Mouse (Mus musculus) heart, adult 2 months (tissue): ENCODE measurements around the gene Myl7. TPM values are rescaled to one million over a fixed set of nuclear protein-coding genes. Genes with fewer than 3 reads are reported as not detected.

ENCODE experiments used
- DNase-seq, 2 experiments: peaks; one replicate each; pipeline ENCODE4 v3.0.0; 2021
- H3K27ac ChIP-seq: fragments of 200-600 bp; 2 replicates; pipeline ENCODE4 v1.8.1; 2022
- H3K27me3 ChIP-seq: fragments of 200-500 bp; 2 replicates; pipeline ENCODE4 v1.6.1; 2012; ENCODE audit warnings: mild to moderate bottlenecking, low read length, inconsistent platforms, mixed read lengths; ENCODE audit not compliant: control insufficient read depth, insufficient read depth
- H3K36me3 ChIP-seq: fragments of 200-500 bp; 2 replicates; pipeline ENCODE4 v1.6.1; 2012; ENCODE audit warnings: low read length, inconsistent platforms; ENCODE audit not compliant: control insufficient read depth, insufficient read depth
- H3K4me1 ChIP-seq: fragments of 200-500 bp; 2 replicates; pipeline ENCODE4 v1.6.1; 2011; ENCODE audit warnings: low read length; ENCODE audit not compliant: control insufficient read depth, insufficient read depth
- H3K4me3 ChIP-seq: fragments of 200-600 bp; 2 replicates; pipeline ENCODE4 v1.8.1; 2022
- H3K79me2 ChIP-seq: fragments of 200-500 bp; replicated peaks from 2 replicates; pipeline ENCODE4 v1.6.1; 2012; ENCODE audit warnings: mild to moderate bottlenecking, inconsistent platforms, low read length, moderate library complexity, mixed read lengths; ENCODE audit not compliant: control insufficient read depth, insufficient read depth
- H3K9ac ChIP-seq: fragments of 200-500 bp; 2 replicates; pipeline ENCODE4 v1.6.1; 2012; ENCODE audit warnings: low read depth, mild to moderate bottlenecking, control low read depth, inconsistent platforms, low read length, mixed read lengths
- CTCF ChIP-seq: fragments of 200-600 bp; IDR thresholded peaks from 2 replicates; pipeline ENCODE4 v1.8.1; 2022; ENCODE audit warnings: antibody characterized with exemption, mild to moderate bottlenecking, moderate library complexity
- EP300 ChIP-seq: fragments of 200-500 bp; IDR thresholded peaks from 2 replicates; pipeline ENCODE4 v1.6.1; 2011; ENCODE audit warnings: low read depth, low read length, control low read depth; ENCODE audit not compliant: insufficient read depth
- POLR2A ChIP-seq: fragments of 200-500 bp; IDR thresholded peaks from 2 replicates; pipeline ENCODE4 v1.6.1; 2011; ENCODE audit warnings: mild to moderate bottlenecking, low read depth, low read length, control low read depth; ENCODE audit not compliant: insufficient read depth
- WGBS: fragments of 180-500 bp; shearing (Covaris S2); methylation state at CpG from one replicate; pipeline ENCODE4 v1.1.7; 2018; 5-methylcytosine and 5-hydroxymethylcytosine counted together
- intact Hi-C: fragments of 180-260 bp; cut with DNase I; formaldehyde crosslinking; loops from one replicate; pipeline ENCODE4 v1.15.1; 2025
- polyA plus RNA-seq: library from polyadenylated mRNA; depleted of rRNA; stranded (reverse); fragments of >200 nt; gene quantifications from 2 replicates; pipeline ENCODE4 v1.2.3, GENCODE M21; 2012
- total RNA-seq, 2 experiments: library from RNA; stranded (reverse); gene quantifications; 2 replicates each; pipeline ENCODE4 v1.2.3; 2021

Myl7 gene
- total and polyA plus RNA-seq, 3 experiments = 463 to 1,658 (median 551) TPM

GRCm38 (mm10) chr11:5901950-5902349, 3.4 kb upstream of the Myl7 start:
- Histone ChIP-seq H3K4me1 (no peaks in the 10 kb centered on the region), H3K4me3 (no peak overlapping the region), H3K36me3 (no peaks in the 10 kb centered on the region), H3K79me2 (no peaks in the 10 kb centered on the region), H3K27ac (no peak overlapping the region), H3K9ac (0 out of 2 replicates have a peak overlapping the region, but pooled peaks have one; percentile 4), H3K27me3 (no peaks in the 10 kb centered on the region)
- 14% methylated on average over 32 of the region's 32 CpGs for WGBS
- peak in 1 of 2 experiments; percentile 35 for DNase-seq
- no peak for TF ChIP-seq EP300
- TF ChIP-seq CTCF = no peak
- no peak for TF ChIP-seq POLR2A
- intact Hi-C loops = no loop called here

GRCm38 (mm10) chr11:5901320-5901719, 2.7 kb upstream of the Myl7 start:
- no peaks in the 10 kb centered on the region for H3K36me3 ChIP-seq
- TF ChIP-seq POLR2A = no peak
- no peak for TF ChIP-seq EP300
- no peak for TF ChIP-seq CTCF
- H3K4me3 ChIP-seq = no peak overlapping the region
- intact Hi-C loops = no loop called here
- H3K79me2 ChIP-seq = no peaks in the 10 kb centered on the region
- WGBS = 51% methylated on average over 3 of the region's 3 CpGs
- H3K9ac ChIP-seq = no peak overlapping the region
- H3K27ac ChIP-seq = no peak overlapping the region
- H3K4me1 ChIP-seq = no peaks in the 10 kb centered on the region
- DNase-seq = no peak
- H3K27me3 ChIP-seq = 0 out of 2 replicates have a peak, but pooled peaks cover 2% of the 10 kb centered on the region

- Histone ChIP-seq H3K4me3 (no peak overlapping the region), H3K4me1 (no peaks in the 10 kb centered on the region), H3K27me3 (0 out of 2 replicates have a peak, but pooled peaks cover 2% of the 10 kb centered on the region), H3K36me3 (no peaks in the 10 kb centered on the region), H3K9ac (no peak overlapping the region), H3K79me2 (no peaks in the 10 kb centered on the region), H3K27ac (no peak overlapping the region)
- no peak for TF ChIP-seq POLR2A
- no peak for TF ChIP-seq CTCF
- no peak for TF ChIP-seq EP300
- intact Hi-C loops = no loop called here
- 96% methylated on average over 10 of the region's 10 CpGs for WGBS
- no peak for DNase-seq
Observed at GRCm38 (mm10) chr11:5899286-5899685, 704 bp upstream of the Myl7 start.

GRCm38 (mm10) chr11:5897839-5898238, 743 bp downstream of the Myl7 start:
- DNase-seq = no peak
- H3K27me3 ChIP-seq = 0 out of 2 replicates have a peak, but pooled peaks cover 2% of the 10 kb centered on the region
- no peaks in the 10 kb centered on the region for H3K4me1 ChIP-seq
- H3K79me2 ChIP-seq = no peaks in the 10 kb centered on the region
- no peaks in the 10 kb centered on the region for H3K36me3 ChIP-seq
- TF ChIP-seq CTCF = no peak
- TF ChIP-seq POLR2A = 0 out of 2 replicates have a peak, but pooled peaks have one; percentile 10
- peak overlapping the region; percentile 9; the same call in 1 of the 2 replicates for H3K27ac ChIP-seq
- intact Hi-C loops = no loop called here
- no peak overlapping the region for H3K9ac ChIP-seq
- 31% methylated on average over 10 of the region's 10 CpGs for WGBS
- no peak overlapping the region for H3K4me3 ChIP-seq

GRCm38 (mm10) chr11:5897230-5897629, 1.4 kb downstream of the Myl7 start:
- DNase-seq = no peak
- no peak overlapping the region; the same call in 1 of the 2 replicates for H3K27ac ChIP-seq
- TF ChIP-seq CTCF = no peak
- no peak for TF ChIP-seq EP300
- no peak for TF ChIP-seq POLR2A
- H3K79me2 ChIP-seq = no peaks in the 10 kb centered on the region
- H3K36me3 ChIP-seq = no peaks in the 10 kb centered on the region
- H3K27me3 ChIP-seq = 0 out of 2 replicates have a peak, but pooled peaks cover 2% of the 10 kb centered on the region
- no peak overlapping the region for H3K4me3 ChIP-seq
- no peak overlapping the region for H3K9ac ChIP-seq
- WGBS = 33% methylated on average over 16 of the region's 16 CpGs
- no peaks in the 10 kb centered on the region for H3K4me1 ChIP-seq
- intact Hi-C loops = no loop called here

GRCm38 (mm10) chr11:5893807-5894206, 4.8 kb downstream of the Myl7 start:
- Histone ChIP-seq H3K4me3 (no peak overlapping the region), H3K27ac (no peak overlapping the region), H3K79me2 (no peaks in the 10 kb centered on the region), H3K27me3 (0 out of 2 replicates have a peak, but pooled peaks cover 2% of the 10 kb centered on the region), H3K4me1 (no peaks in the 10 kb centered on the region), H3K9ac (no peak overlapping the region), H3K36me3 (no peaks in the 10 kb centered on the region)
- no peak for DNase-seq
- 85% methylated on average over 6 of the region's 6 CpGs for WGBS
- intact Hi-C loops = no loop called here
- TF ChIP-seq CTCF = no peak
- TF ChIP-seq EP300 = no peak
- TF ChIP-seq POLR2A = no peak
